Mouse (Mus musculus) mature B cell (primary cell): ENCODE results near the gene B630019K06Rik.
"Not testable (repeated sequence)": the region's sequence is repeated elsewhere in the genome, so short reads cannot be mapped to it uniquely, and the experiment has no call there.

ENCODE experiments used
- in situ Hi-C: fragments of 300-500 bp; cut with MboI; formaldehyde crosslinking; loops from 2 replicates; pipeline ENCODE4 v1.14.3; 2019

B630019K06Rik gene

GRCm38 (mm10) chrX:8892343-8893155 is at the start of gene B630019K06Rik:
Gene B630019K06Rik (plus strand): TSS chrX:8892382.
- in situ Hi-C loops, result no loop called here

- in situ Hi-C loops, result no loop called here
These were observed 48.5 kb upstream of the B630019K06Rik start, which contains the start of gene Gm6592 for GRCm38 (mm10) chrX:8843694-8844093. Gene Gm6592 (plus strand): TSS chrX:8843994.

- in situ Hi-C loops, result no loop called here
These were observed 39.7 kb upstream of the B630019K06Rik start for GRCm38 (mm10) chrX:8852486-8852885.

GRCm38 (mm10) chrX:8864331-8864730 is 27.9 kb upstream of the B630019K06Rik start:
- in situ Hi-C loops, result not testable (repeated sequence)

GRCm38 (mm10) chrX:8873953-8874352 is 18.2 kb upstream of the B630019K06Rik start, which contains the start of gene Gm5751:
Gene Gm5751 (plus strand): TSS chrX:8874253.
- in situ Hi-C loops, result not testable (repeated sequence)

DNA sequence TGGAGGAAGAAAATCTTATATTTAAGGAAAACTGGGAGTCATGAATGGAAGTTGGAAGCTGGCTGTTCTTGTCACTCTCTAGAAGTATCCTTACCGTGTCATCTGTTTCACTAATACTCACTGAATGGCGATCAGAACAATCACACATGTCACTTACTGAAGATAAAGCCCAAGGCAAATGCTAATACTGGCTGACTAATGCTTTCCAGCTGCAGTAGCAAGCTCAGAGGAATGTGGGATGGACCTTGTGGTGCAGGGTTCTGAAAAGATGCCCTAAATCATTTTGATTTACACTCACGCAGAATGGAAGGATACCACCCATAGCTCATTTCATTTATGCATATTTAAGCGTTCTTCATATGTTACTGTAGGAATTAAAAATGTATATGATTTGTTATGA is 7.8 kb upstream of the B630019K06Rik start:
- in situ Hi-C loops, result no loop called here

DNA sequence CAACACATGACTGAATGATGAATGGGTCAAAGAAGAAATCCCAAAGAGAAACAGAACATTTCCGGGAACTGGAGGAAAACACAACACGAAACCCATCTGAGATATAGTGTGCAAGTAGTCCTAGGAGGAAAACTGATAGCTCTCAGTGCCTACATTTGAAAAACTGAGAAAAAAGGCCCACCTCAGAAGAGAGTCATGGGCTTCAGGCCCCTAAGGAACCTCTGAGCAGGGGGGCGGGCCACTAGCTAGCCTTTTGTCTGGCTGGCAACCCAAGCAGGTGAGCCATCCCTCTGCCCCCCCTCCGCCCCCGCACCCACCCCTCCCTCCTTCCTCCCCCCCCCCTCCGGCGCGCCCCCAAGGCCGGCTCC is 223 bp upstream of the B630019K06Rik start:
- in situ Hi-C loops, result no loop called here

- in situ Hi-C loops, result no loop called here
These were observed 1.0 kb downstream of the B630019K06Rik start for GRCm38 (mm10) chrX:8893182-8893651.

DNA sequence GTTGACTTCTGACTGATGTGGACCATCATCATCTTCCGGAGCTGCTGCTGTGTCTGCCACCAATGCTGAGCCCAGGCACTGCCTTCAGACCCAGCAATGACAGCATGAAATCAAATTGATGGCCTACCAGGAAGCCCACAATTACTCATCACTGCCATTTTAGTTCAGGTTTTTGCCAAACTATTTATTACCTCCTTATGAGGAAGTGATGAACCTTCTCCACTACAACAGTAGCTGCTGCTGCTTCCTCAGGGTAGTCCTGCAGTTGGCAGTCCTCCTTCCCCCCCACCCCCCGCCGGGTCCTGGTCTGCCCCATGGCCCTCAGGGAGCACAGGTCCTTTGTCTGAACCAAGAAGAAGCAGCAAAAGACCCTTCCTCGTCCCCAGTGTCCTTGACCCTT is 8.6 kb downstream of the B630019K06Rik start:
- in situ Hi-C loops, result no loop called here

- in situ Hi-C loops, result no loop called here
These were observed 9.8 kb downstream of the B630019K06Rik start for GRCm38 (mm10) chrX:8901906-8902472.

- in situ Hi-C loops, result no loop called here
These were observed 28.9 kb downstream of the B630019K06Rik start for GRCm38 (mm10) chrX:8921080-8921479.

DNA sequence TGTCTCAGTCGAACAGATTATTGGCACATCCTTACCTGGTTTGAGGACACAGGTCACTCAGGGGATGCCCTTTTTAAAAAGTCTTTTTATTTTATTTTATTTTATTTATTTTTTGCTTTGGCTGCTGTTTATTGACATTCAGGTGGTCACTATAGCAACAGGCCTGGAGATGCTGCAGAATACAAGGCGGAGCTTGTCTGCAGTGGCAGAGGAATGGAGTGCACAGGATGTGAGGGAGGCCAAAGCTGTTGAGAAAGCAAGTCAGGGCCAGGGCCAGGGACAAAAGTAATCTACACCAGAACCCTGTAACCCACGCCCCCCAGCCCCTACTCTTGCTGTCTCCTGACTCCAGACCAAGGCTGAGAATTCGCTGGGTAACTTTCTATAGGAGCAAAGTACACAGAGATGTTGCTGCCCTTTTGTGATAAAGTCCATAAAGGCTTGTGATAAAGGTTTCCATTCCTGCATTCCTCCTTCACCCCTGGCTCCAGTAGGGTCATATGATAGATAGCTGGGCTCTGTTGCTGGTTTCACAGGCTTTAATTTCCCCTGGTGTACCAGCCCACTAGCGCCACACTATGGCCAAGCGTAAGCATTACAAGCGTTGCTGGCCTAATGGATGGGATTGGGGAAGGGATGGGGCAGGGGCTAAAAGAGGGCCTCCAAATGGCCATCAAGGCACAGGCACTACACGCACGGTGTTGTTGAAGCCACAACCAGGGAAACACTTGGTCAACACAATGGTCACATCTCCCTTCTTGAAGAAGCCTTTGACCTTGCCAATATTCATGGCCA is 29.8 kb downstream of the B630019K06Rik start:
- in situ Hi-C loops, result no loop called here

DNA sequence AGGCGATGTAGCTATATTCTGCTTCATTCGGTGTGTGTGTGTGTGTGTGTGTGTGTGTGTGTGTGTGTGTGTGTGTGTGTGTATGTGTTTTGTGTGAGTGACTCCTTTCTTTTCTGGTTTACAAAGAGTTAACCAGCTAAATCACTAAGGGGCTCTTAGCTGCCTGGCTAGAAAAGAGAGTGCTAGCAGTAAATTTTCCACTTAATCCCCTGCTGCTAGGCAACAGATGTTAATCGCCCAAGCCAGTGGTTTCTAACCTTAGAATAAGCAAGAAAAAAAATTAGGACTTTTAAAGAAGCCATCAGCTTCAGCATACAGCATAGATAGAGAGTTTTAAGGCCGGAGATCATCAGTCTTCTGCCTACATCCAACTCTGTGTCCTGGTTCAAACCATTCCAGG is 35.1 kb downstream of the B630019K06Rik start:
- in situ Hi-C loops, result no loop called here

DNA sequence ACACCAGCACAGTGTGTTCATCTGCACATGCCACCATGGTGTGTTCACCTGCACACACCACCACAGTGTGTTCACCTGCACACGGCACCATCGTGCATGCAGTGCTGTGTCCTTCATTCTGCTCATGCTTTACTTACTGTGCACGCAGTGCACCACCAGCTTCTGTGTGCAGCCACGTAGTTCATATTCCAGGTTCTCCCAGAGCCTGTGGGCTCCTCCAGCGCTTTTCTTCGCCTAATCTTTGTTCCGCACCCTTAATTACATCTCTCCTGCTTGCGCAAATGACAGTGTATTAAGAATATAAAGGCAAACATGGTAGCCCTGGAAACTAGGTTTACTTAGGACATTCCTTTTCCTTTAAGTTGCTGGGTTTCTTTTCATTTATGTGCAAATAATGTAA is 51.9 kb downstream of the B630019K06Rik start:
- in situ Hi-C loops, result no loop called here
